Mouse (Mus musculus): ENCODE measurements at regions not wholly inside any gene's neighbourhood (a gene's known extent, or its start where the extent isn't known, plus 50 kb on each side); places are given as distances from the start of the nearest gene placed in this dataset.
A peak's percentile ranks its signal among the peaks of the same experiment; 100 is the strongest.

DNA sequence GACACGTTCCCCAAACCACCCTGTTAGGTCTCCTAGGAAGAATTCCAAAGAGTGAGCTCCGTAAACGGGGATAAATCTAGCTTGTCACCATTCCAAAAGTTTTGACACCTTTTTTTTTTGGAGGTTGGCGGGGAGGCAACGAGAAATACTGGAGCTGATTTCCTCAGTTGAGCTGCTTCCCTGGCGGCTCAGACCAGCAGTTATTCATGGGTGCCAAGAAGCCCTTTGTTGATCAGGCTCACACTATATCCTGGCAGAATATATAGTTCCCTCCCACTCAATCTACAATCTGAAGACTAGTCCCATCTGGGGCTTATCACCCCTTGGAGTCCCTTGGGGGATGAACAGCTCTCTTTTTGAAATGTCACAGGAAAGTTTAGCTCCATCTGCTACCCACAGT, 77.5 kb upstream of the Tiam2 start:
- no peak for DNase-seq (ENCODE audit: low read depth, low spot score)

- DNase-seq (ENCODE audit: low read depth, low spot score) = no peak
Observed at GRCm38 (mm10) chr17:3249320-3249719, 77.1 kb upstream of the Tiam2 start.

GRCm38 (mm10) chr17:3251176-3251575, 75.2 kb upstream of the Tiam2 start:
- DNase-seq (ENCODE audit: low read depth, low spot score) = no peak

DNA sequence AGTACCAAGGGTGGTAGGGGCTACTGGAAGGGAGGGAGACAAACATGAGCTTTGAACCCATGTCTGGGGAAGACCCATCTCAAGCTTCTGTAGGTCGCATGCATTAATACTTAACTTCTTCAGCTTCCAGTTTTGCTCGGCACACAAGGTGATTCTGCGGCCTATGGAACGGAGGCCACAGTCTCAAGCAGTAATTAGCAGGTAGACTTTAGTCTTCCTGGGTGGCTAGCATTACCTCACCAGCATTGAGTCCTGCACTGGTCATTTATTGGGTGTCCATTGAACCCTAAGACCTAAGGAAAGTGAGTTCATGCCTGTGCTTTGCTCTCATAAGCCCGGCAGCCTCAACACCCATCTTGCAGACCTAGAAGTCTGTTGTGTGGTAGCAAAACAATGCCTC, 74.4 kb upstream of the Tiam2 start:
- no peak for DNase-seq (ENCODE audit: low read depth, low spot score)

DNA sequence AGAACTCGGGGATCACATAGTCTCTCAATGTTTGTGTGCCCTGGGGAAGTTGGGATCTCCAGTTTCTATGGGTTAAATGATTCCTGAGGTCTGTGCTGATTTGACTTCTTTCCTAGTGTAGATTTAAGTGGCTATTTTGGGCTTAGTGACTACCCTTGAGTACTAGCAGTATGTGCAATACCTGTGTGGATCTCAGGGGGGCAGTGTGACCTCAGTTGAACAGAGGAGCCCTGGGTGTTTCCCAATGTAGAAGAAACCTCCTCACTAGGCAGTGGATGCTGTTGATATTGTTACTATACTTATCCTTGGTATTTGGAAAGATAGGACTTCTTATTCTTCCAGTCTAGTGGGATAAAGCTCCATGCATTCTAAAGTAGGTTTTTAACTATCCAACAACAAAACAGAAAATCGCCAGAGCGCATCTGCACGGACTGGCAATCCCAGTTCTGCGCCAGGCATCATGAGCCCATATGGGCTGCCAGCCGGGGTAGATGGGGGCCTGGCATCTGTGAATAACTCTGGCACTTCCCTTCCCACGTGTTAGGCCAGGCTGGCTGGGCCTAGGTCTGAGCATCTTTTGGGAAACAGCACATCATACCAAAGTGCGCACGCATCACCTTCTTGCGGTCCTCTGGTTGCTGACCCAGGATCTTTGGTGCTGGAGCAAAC, 72.7 kb upstream of the Tiam2 start:
- peak; percentile 58 for DNase-seq (ENCODE audit: low read depth, low spot score)

DNA sequence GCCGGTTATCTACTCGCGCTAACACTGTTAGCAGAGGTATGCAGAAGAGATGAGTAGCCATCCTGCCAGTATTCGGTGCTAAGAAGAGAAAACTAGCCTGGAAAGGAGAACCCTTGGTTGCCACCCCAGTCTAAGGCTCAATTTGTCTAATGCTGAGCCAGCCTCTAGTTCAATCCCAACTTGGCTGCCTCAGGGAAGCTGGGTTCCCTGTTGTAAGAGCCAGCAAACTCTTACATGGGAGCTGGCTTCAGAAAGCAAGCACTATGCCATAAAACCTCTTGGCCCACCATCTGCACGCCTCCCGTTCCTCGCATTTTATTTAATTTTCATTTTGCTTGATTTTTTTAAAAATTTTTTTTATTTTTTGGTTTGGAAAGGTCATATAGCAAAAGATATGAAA, 69.6 kb upstream of the Tiam2 start:
- no peak for DNase-seq (ENCODE audit: low read depth, low spot score)

- no peak for DNase-seq (ENCODE audit: low read depth, low spot score)
Observed at GRCm38 (mm10) chr17:3258811-3259510, 67.4 kb upstream of the Tiam2 start.

- no peak for DNase-seq (ENCODE audit: low read depth, low spot score)
Observed at GRCm38 (mm10) chr17:3260796-3261195, 65.6 kb upstream of the Tiam2 start.

DNA sequence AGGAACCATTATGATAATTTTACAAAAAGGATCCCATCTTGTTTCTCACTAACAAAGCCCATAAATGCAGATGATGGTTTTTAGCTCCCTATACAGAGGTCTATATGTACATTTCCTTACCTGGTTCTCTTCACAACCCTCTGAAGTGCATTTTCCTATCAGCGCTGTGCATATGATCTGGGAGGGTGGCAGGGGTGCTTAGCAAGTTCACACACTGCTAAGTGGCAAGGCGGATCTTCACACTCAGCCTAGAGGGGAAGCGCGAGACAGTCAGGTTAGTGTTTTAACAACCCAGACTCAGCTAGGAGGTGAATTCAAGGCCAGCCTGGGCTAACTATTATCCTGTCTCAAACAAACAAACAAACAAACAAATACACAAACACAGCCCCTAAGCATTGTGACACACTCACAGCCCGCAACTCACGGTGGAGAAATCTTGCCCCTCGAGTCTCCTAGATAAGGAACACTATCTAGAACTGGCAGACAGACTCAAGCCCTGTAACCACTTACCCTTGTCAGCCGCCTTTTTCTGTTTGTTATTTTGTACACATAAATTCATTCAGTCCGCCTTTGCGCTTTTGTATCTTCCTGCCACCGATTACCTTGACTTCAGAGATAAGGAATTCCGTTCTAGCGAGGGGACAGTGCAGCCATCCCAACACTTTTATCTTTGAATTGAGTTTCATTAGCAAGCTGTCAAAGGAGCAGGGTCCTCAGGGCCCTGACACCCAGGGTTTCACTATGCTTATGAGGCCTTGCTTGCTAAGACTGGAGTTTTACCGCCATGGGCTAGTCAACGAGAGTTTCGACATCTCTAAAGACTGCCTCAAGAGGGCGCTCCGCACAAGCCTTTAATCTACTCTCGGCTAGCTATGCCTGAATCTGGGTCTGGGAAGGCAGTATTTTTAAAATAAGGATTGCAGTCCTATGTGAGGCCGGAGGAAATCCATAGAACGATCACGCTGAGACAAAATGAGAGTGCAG, 53.0 kb upstream of the Tiam2 start:
- DNase-seq (ENCODE audit: low read depth, low spot score) = peak; percentile 73

GRCm38 (mm10) chr17:3274449-3275285, 51.7 kb upstream of the Tiam2 start:
- DNase-seq (ENCODE audit: low read depth, low spot score) = no peak

All from ES-CJ7 (cell line).